In genomic region chr10:16364001-16364400, GRCm38 (mm10) we compare ENCODE assay signal across 15 mouse cellular contexts.
"Had no signal": no experiment of that assay in that cellular context is flagged by ENCODE, and none has a peak within 500 bp of the region (broad histone marks: within the 10 kb centered on the region; RNA-seq: fewer than 3 reads in every experiment).

No protein-coding gene starts in this region.

- H3K9me3 ChIP-seq: limb, embryonic 10.5 days; megakaryocyte, embryonic 14.5 days; midbrain, embryonic 12.5 days; neural tube, embryonic 13.5 days had no signal

- H3K4me3 ChIP-seq: left cerebral cortex, adult 2 months; limb, embryonic 10.5 days; megakaryocyte, embryonic 14.5 days; midbrain, embryonic 12.5 days; neural tube, embryonic 13.5 days had no signal

- H3K36me3 ChIP-seq: limb, embryonic 10.5 days; midbrain, embryonic 12.5 days; neural tube, embryonic 13.5 days had no signal

- H3K4me1 ChIP-seq: limb, embryonic 10.5 days; midbrain, embryonic 12.5 days; neural tube, embryonic 13.5 days had no signal

- DNase-seq: kidney, adult 2 months; kidney, postnatal 25 days; lung, adult 2 months; lung, postnatal 36 days; retina, postnatal 1 day; thymus, postnatal 4 days had no signal

- H3K27me3 ChIP-seq: megakaryocyte, embryonic 14.5 days; midbrain, embryonic 12.5 days; neural tube, embryonic 13.5 days had no signal

- H3K4me2 ChIP-seq: midbrain, embryonic 12.5 days; neural tube, embryonic 13.5 days had no signal

- H3K9ac ChIP-seq: midbrain, embryonic 12.5 days; neural tube, embryonic 13.5 days had no signal

- H3K27ac ChIP-seq: left cerebral cortex, adult 2 months; limb, embryonic 10.5 days; midbrain, embryonic 12.5 days; neural tube, embryonic 13.5 days; stomach, postnatal 0 days had no signal

- ATAC-seq: intestine, embryonic 16.5 days; lung, postnatal 0 days; midbrain, embryonic 16.5 days had no signal
